Mouse (Mus musculus) small intestine, adult 2 months (tissue): Measurements from ENCODE around the gene Gm20388.

Source experiments
- CTCF ChIP-seq: fragments of 200-500 bp; IDR thresholded peaks from 2 replicates; pipeline ENCODE4 v1.5.1; 2012; ENCODE audit warnings: low read depth, mild to moderate bottlenecking, control low read depth, inconsistent platforms, low read length, moderate library complexity, mixed read lengths; ENCODE audit not compliant: insufficient replicate concordance, insufficient read length; ENCODE audit errors: extremely low read depth
- POLR2A ChIP-seq: fragments of 200-500 bp; IDR thresholded peaks from 2 replicates; pipeline ENCODE4 v1.6.1; 2012; ENCODE audit warnings: low read depth, mild to moderate bottlenecking, control low read depth, inconsistent platforms, low read length, moderate library complexity

DNA sequence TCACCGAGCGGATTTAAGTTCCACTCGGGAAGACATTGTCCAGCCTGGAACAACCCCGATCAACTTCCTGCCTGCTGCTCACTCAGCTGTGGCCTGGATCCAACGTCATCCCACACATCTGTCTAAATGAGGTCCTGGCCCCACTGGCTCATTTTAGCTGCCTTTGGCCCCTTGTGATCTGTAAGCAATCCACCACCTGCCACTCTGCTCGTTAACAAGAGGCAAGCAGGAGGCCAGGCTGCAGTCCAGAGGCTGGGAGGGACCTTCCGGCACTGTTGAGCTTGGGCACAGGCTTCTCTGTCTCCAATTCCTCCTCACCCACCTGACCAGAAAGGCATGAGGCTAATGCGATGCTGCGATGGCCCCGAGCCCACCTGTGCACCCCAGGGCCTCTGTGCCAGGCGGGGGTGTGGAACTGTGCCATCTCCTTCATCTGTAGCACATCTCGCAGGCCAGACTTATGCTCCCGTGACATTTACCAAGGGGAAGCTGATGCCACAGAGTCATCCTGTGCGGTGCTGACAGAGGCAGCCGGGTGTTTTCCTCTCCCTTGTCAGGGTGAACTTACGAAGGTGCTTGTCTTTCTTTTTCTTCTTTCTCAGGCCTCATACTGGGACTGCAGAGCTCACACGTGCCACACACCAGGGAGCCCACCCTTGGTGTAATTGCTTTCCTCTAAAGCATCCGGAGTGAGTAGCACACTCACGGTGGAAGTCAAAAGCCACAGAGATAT is 157.5 kb downstream of the Gm20388 start:
- TF ChIP-seq CTCF (no peak), POLR2A (no peak)
